8 mouse cellular contexts compared by ENCODE assay signal in genomic region chr17:26561651-26562181, GRCm38 (mm10). TPM values are rescaled to one million over a fixed set of nuclear protein-coding genes. Genes with fewer than 3 reads are reported as not detected.
DNase-seq lines count a peak whose midpoint lies in the region; ATAC-seq and TF ChIP-seq lines count a peak whose summit lies in the region.

TSS of gene Dusp1 (minus strand) at chr17:26562128.

- H3K27ac ChIP-seq in cortical plate, adult 2 months (ENCODE audit: insufficient read depth, low read length), result peak within 1 kb of the TSS; percentile 90
- peak within 1 kb of the TSS; percentile 80 for H3K27ac ChIP-seq in heart, embryonic 13.5 days (replicated peaks)
- peak within 1 kb of the TSS; percentile 74 for H3K27ac ChIP-seq in midbrain, postnatal 0 days (ENCODE audit: low read depth, low read length)

- intact Hi-C loops in left cerebral cortex, postnatal 14 days (cut with DNase I), result loop anchor here (2.0 to 5.0 kb wide), 2 partner anchors 53 to 71 kb away; no protein-coding TSS in a partner anchor

- peaks cover 6% of the 10 kb centered on the region for H3K36me3 ChIP-seq in erythroblast, embryonic 14.5 days (ENCODE audit: control insufficient read depth)
- H3K36me3 ChIP-seq in heart, embryonic 13.5 days, result peaks cover 35% of the 10 kb centered on the region
- peaks cover 15% of the 10 kb centered on the region for H3K36me3 ChIP-seq in midbrain, postnatal 0 days (ENCODE audit: insufficient read depth, low read length)

- no peak for TF ChIP-seq CTCF in cortical plate, adult 2 months (IDR thresholded peaks at IDR 0.05; ENCODE audit: extremely low read depth, insufficient read depth, low read length)
- TF ChIP-seq CTCF in midbrain, postnatal 0 days (IDR thresholded peaks at IDR 0.05), result no peak

- peaks cover 4% of the 10 kb centered on the region for H3K27me3 ChIP-seq in erythroblast, embryonic 14.5 days (ENCODE audit: control insufficient read depth)
- H3K27me3 ChIP-seq in heart, embryonic 13.5 days (replicated peaks), result no peaks in the 10 kb centered on the region
- no peaks in the 10 kb centered on the region for H3K27me3 ChIP-seq in midbrain, postnatal 0 days (ENCODE audit: insufficient read depth, low read length)

- 2% methylated on average over 25 of the region's 25 CpGs for WGBS in heart, embryonic 13.5 days
- under 1% methylated on average over 24 of the region's 25 CpGs for WGBS in midbrain, postnatal 0 days

- H3K9ac ChIP-seq in heart, embryonic 13.5 days, result peak within 1 kb of the TSS; percentile 97
- H3K9ac ChIP-seq in midbrain, postnatal 0 days (replicated peaks; ENCODE audit: low read length, poor library complexity, severe bottlenecking), result peak within 1 kb of the TSS; percentile 86

- H3K4me1 ChIP-seq in erythroblast, embryonic 14.5 days (ENCODE audit: control insufficient read depth), result peaks cover 47% of the 10 kb centered on the region
- H3K4me1 ChIP-seq in cortical plate, adult 2 months (ENCODE audit: control insufficient read depth, insufficient read depth, low read length), result peaks cover 9% of the 10 kb centered on the region; the same call in 1 of the 2 replicates
- peaks cover 35% of the 10 kb centered on the region for H3K4me1 ChIP-seq in heart, embryonic 13.5 days
- peaks cover 13% of the 10 kb centered on the region for H3K4me1 ChIP-seq in midbrain, postnatal 0 days (ENCODE audit: insufficient read depth, low read length)

- no peak for TF ChIP-seq POLR2A in cortical plate, adult 2 months (IDR thresholded peaks at IDR 0.05; ENCODE audit: extremely low read depth, insufficient read depth, low read length)

- peak within 1 kb of the TSS; percentile 98 for H3K4me2 ChIP-seq in heart, embryonic 13.5 days
- H3K4me2 ChIP-seq in midbrain, postnatal 0 days (ENCODE audit: low read depth, low read length, poor library complexity, severe bottlenecking), result peak within 1 kb of the TSS; percentile 84

- peak within 1 kb of the TSS; percentile 71 for H3K4me3 ChIP-seq in erythroblast, embryonic 14.5 days (replicated peaks)
- H3K4me3 ChIP-seq in cortical plate, adult 2 months (ENCODE audit: insufficient read depth, low read length), result peak within 1 kb of the TSS; percentile 86
- peak within 1 kb of the TSS; percentile 88 for H3K4me3 ChIP-seq in heart, embryonic 13.5 days
- peak within 1 kb of the TSS; percentile 65 for H3K4me3 ChIP-seq in midbrain, postnatal 0 days (ENCODE audit: low read depth, low read length)

- ATAC-seq in erythroblast, adult 5-6 weeks (replicated peaks; ENCODE audit: low FRiP score, poor library complexity, severe bottlenecking), result no peak
- no peak for ATAC-seq in CD4-positive, CD25-positive, alpha-beta regulatory T cell, adult 4 months
- peak; percentile 40; the same call in 1 of the 2 replicates for ATAC-seq in heart, embryonic 13.5 days (ENCODE audit: extremely low read depth, insufficient number of reproducible peaks, low FRiP score, low TSS enrichment)
- ATAC-seq in midbrain, postnatal 0 days (ENCODE audit: low FRiP score), result peak; percentile 82

- DNase-seq in left cerebral cortex, postnatal 14 days (ENCODE audit: low spot score in 2 of 2), result peak in 1 of 2 experiments; percentile 32
- no peak for DNase-seq in midbrain, postnatal 0 days (ENCODE audit: low spot score)
- DNase-seq in thymus, adult 18-20 months, result no peak

- H3K9me3 ChIP-seq in erythroblast, embryonic 14.5 days (ENCODE audit: control insufficient read depth, low read length), result no peaks in the 10 kb centered on the region; the same call in 1 of the 2 replicates
- H3K9me3 ChIP-seq in heart, embryonic 13.5 days, result no peaks in the 10 kb centered on the region
- H3K9me3 ChIP-seq in midbrain, postnatal 0 days (ENCODE audit: low read length), result no peaks in the 10 kb centered on the region

RNA-seq across cellular contexts. Expression of gene Dusp1, which starts in this region (rescaled TPM):
- polyA plus RNA-seq in erythroblast, embryonic 14.5 days (2012), result 107 and 129 TPM in 2 replicates
- total RNA-seq in erythroblast, adult 5-6 weeks (2015; ENCODE audit: low replicate concordance), result 54.8 and 66.0 TPM in 2 replicates
- 9.5 and 13.1 TPM in 2 replicates for total RNA-seq in erythroblast, adult 5-6 weeks (2017; ENCODE audit: low replicate concordance)
- 10 to 100 TPM; 24.6 to 24.7 TPM for polyA plus RNA-seq in CD4-positive, CD25-positive, alpha-beta regulatory T cell, adult 4 months (2017; shearing (Covaris generic))
- polyA plus RNA-seq in cortical plate, adult 2 months (2012; rRNA removed), result 51.0 and 71.1 TPM in 2 replicates
- polyA plus RNA-seq in heart, embryonic 13.5 days (2015; fragmentation: Nextera tagmentation; extraction: Ambion mirVana), result 32.8 and 33.1 TPM in 2 replicates
- total RNA-seq in left cerebral cortex, postnatal 14 days (2021), result 10 to 100 TPM; 28.4 to 33.2 TPM
- 42.0 and 46.8 TPM in 2 replicates for total RNA-seq in midbrain, postnatal 0 days (2014; rRNA removed)
- polyA plus RNA-seq in midbrain, postnatal 0 days (2015; fragmentation: Nextera tagmentation; extraction: Ambion mirVana), result 25.5 and 26.0 TPM in 2 replicates

Comparison
In these comparisons a context has a peak if more than half of its experiments do, and no peak if none do; other contexts are left out.
1. ATAC-seq: peak in heart, embryonic 13.5 days (single experiment) and midbrain, postnatal 0 days (single experiment); none in erythroblast, adult 5-6 weeks (single experiment) and CD4-positive, CD25-positive, alpha-beta regulatory T cell, adult 4 months (single experiment).
2. Peak in every context shown above with its lines, with median percentiles within 50 percentile points of each other: H3K4me3 ChIP-seq and H3K27ac ChIP-seq.